Mouse (Mus musculus): Measurements from ENCODE around the gene Mapk7.

GRCm38 (mm10) chr11:61484256-61484612 lies 10.0 kb downstream of the Mapk7 start:
- TF ChIP-seq CTCF (IDR thresholded peaks at IDR 0.05) (no peak), EP300 (IDR thresholded peaks at IDR 0.05) (no peak)
